Mouse (Mus musculus): ENCODE results near the gene Usp3.

GRCm38 (mm10) chr9:66615141-66615540 is 22.2 kb upstream of the Usp3 start:
- no peak for TF ChIP-seq CTCF (IDR thresholded peaks at IDR 0.05; ENCODE audit: control insufficient read depth, insufficient read depth, low read length)
- no peak for TF ChIP-seq POLR2A (IDR thresholded peaks at IDR 0.05; ENCODE audit: borderline replicate concordance, control insufficient read depth, low read depth, low read length)

Data from bone marrow, adult 2 months (tissue).